Mouse (Mus musculus): ENCODE data around the gene 2810021J22Rik.

Gene 2810021J22Rik

GRCm38 (mm10) chr11:58930254-58930653 lies 63.2 kb downstream of the 2810021J22Rik start:
- no peak for TF ChIP-seq GATA4 (IDR thresholded peaks at IDR 0.05; ENCODE audit: insufficient replicate concordance, low read length)

- no peak for TF ChIP-seq GATA4 (IDR thresholded peaks at IDR 0.05; ENCODE audit: insufficient replicate concordance, low read length)
Measured at GRCm38 (mm10) chr11:58931576-58931975, 64.6 kb downstream of the 2810021J22Rik start.
